Mouse (Mus musculus): ENCODE data around the gene Ngfr. TPM values are rescaled to one million over a fixed set of nuclear protein-coding genes. Genes with fewer than 3 reads are reported as not detected.

Ngfr gene
- polyA plus RNA-seq, 3 experiments from 2014 or later = not detected

Other genes starting within 250 kb of the Ngfr start
- 10 to 100 TPM; 63.5 to 83.2 (median 70.3) TPM for gene Slc35b1, start 203.0 kb downstream of the Ngfr start, polyA plus RNA-seq (2017; shearing (Covaris generic))
- gene Spop, start 173.7 kb downstream of the Ngfr start, polyA plus RNA-seq (2017; shearing (Covaris generic)) = 100 to 1,000 TPM; 127 to 172 (median 157) TPM
- gene Nxph3, start 73.2 kb downstream of the Ngfr start, polyA plus RNA-seq (2017; shearing (Covaris generic)) = not detected
- gene Phb, start 79.2 kb upstream of the Ngfr start, polyA plus RNA-seq (2017; shearing (Covaris generic)) = 100 to 1,000 TPM; 114 to 161 (median 126) TPM
- 10 to 100 TPM in 2 of 3 experiments, 1 to 10 TPM in 1; 5.3 to 13.4 (median 11.7) TPM for gene Zfp652, start 124.9 kb upstream of the Ngfr start, polyA plus RNA-seq (2017; shearing (Covaris generic))
- 1 to 10 TPM; 2.7 to 6.6 (median 6.6) TPM for gene B130006D01Rik, start 135.9 kb upstream of the Ngfr start, polyA plus RNA-seq (2017; shearing (Covaris generic))
- not detected for gene Phospho1, start 236.8 kb upstream of the Ngfr start, polyA plus RNA-seq (2017; shearing (Covaris generic))
- 10 to 100 TPM; 35.4 to 54.7 (median 53.1) TPM for gene Gngt2, start 249.5 kb upstream of the Ngfr start, polyA plus RNA-seq (2017; shearing (Covaris generic))

Measured in inflammation-experienced regulatory T-cells, adult 6 months (primary cell).